Mouse (Mus musculus): ENCODE measurements around the gene Tigd3.

DNA sequence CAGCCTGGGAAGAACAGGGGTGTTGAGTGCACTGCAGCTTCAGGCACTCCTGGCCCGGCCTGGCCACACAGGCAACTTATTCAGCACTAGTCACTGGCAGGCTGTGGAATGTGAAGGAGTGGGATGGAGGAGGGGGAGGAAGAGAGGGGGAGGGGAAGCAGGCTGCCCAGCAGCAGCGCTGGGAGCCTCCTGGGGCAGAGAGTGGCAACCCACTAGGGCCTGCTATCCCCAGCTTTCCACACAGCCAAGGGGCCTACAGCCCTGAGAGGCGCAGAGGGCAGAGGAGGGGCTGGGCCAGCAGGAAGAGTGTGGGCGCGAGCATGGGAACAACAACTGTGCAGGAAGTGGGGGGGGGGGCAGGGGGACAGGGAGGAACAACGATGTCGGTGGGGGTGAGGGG, 22.7 kb downstream of the Tigd3 start:
- TF ChIP-seq ZC3H11A (IDR thresholded peaks at IDR 0.05; ENCODE audit: borderline replicate concordance, low read depth, low read length) = no peak
- no peak for TF ChIP-seq ZNF384 (IDR thresholded peaks at IDR 0.05; ENCODE audit: low read depth, low read length)

Data from ES-E14 (cell line).